Mouse (Mus musculus) lung, embryonic 15.5 days (tissue): ENCODE measurements around the gene A830031A19Rik. TPM values are rescaled to one million over a fixed set of nuclear protein-coding genes. Genes with fewer than 3 reads are reported as not detected.

Experiments used
- ATAC-seq: fragments of 200-750 bp; cut with Nextera tagmentation; 2 replicates; pipeline ENCODE4 v1.8.0; 2017; ENCODE audit warnings: moderate number of reproducible peaks, borderline replicate concordance; ENCODE audit not compliant: low FRiP score, low TSS enrichment; ENCODE audit errors: extremely low read depth
- H3K27ac ChIP-seq: fragments of 300-500 bp; sonication (generic); 2 replicates; pipeline ENCODE4 v1.5.1; 2015; ENCODE audit warnings: moderate library complexity, mild to moderate bottlenecking, inconsistent platforms
- H3K27me3 ChIP-seq: fragments of 300-500 bp; sonication (generic); 2 replicates; pipeline ENCODE4 v1.6.1; 2015; ENCODE audit warnings: inconsistent platforms
- H3K36me3 ChIP-seq: fragments of 300-500 bp; sonication (generic); 2 replicates; pipeline ENCODE4 v1.6.1; 2015; ENCODE audit warnings: inconsistent platforms
- H3K4me1 ChIP-seq: fragments of 300-500 bp; sonication (generic); 2 replicates; pipeline ENCODE4 v1.6.1; 2015; ENCODE audit warnings: inconsistent platforms
- H3K4me2 ChIP-seq: fragments of 300-500 bp; sonication (generic); 2 replicates; pipeline ENCODE4 v1.6.1; 2015; ENCODE audit warnings: inconsistent platforms, mild to moderate bottlenecking, moderate library complexity
- H3K4me3 ChIP-seq: fragments of 300-500 bp; sonication (generic); 2 replicates; pipeline ENCODE4 v1.5.1; 2015; ENCODE audit warnings: mild to moderate bottlenecking, inconsistent platforms
- H3K9ac ChIP-seq: fragments of 300-500 bp; sonication (generic); 2 replicates; pipeline ENCODE4 v1.6.1; 2015; ENCODE audit warnings: inconsistent platforms
- H3K9me3 ChIP-seq: fragments of 300-500 bp; sonication (generic); 2 replicates; pipeline ENCODE4 v1.6.1; 2016; ENCODE audit warnings: inconsistent platforms
- WGBS: fragments of 180-500 bp; shearing (Covaris S2); methylation state at CpG from one replicate; pipeline ENCODE4 v1.1.7; 2015; 5-methylcytosine and 5-hydroxymethylcytosine counted together
- microRNA-seq: library from miRNA; unstranded; fragments of <30 nt; microRNA quantifications from one replicate; pipeline ENCODE4, GENCODE M21; 2016
- polyA plus RNA-seq: library from polyadenylated mRNA; unstranded; fragments of >200 nt; fragmentation: Nextera tagmentation; extraction: Ambion mirVana; gene quantifications from 2 replicates; pipeline ENCODE4 v1.2.1, GENCODE M21; 2015

Gene A830031A19Rik
- polyA plus RNA-seq, 1 experiment from 2014 or later: not detected

DNA sequence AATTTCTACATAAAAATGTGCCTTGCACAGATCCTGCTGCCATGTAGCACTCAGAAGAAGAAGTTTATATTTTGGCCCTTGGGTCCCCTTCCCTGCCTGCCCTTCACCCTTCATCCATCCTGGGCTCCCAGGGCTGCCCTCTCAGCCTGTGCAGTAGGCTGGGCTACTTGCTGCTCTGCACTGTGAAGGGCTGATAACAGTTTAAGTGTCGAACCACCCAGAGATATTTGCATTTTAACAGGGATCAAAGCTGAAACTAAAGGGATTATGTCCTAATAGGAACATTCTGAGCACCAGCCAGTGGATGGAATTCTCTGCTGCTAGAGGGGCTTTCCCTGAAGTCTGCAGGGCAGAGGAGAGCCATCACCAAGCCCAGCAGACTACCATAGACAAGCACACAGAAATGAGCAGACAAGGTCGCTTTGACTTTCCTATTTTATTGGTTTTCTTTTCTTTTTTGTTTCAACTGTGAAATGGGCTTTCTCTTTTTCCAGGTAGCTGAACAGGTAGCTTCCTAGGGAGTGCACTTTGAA is 58.1 kb downstream of the A830031A19Rik start:
- no peak overlapping the region for H3K9ac ChIP-seq
- whole genome bisulfite sequencing: 25% methylated on average over 2 of the region's 2 CpGs
- no peak overlapping the region for H3K4me3 ChIP-seq

GRCm38 (mm10) chr11:24016049-24016448 is 58.8 kb downstream of the A830031A19Rik start:
- Histone ChIP-seq H3K9me3 (no peaks in the 10 kb centered on the region), H3K4me2 (no peak overlapping the region), H3K36me3 (no peaks in the 10 kb centered on the region), H3K4me1 (no peaks in the 10 kb centered on the region), H3K9ac (no peak overlapping the region), H3K27me3 (no peaks in the 10 kb centered on the region), H3K4me3 (no peak overlapping the region), H3K27ac (no peak overlapping the region)
- ATAC-seq: no peak
- 82% methylated on average over 3 of the region's 3 CpGs for WGBS

More for the DNA sequence above, 58.1 kb downstream of the A830031A19Rik start:
- no peaks in the 10 kb centered on the region for H3K4me1 ChIP-seq
- no peak for ATAC-seq
- H3K9me3 ChIP-seq: no peaks in the 10 kb centered on the region
- H3K36me3 ChIP-seq: no peaks in the 10 kb centered on the region
- H3K27me3 ChIP-seq: no peaks in the 10 kb centered on the region
- no peak overlapping the region for H3K4me2 ChIP-seq
- H3K27ac ChIP-seq: no peak overlapping the region

DNA sequence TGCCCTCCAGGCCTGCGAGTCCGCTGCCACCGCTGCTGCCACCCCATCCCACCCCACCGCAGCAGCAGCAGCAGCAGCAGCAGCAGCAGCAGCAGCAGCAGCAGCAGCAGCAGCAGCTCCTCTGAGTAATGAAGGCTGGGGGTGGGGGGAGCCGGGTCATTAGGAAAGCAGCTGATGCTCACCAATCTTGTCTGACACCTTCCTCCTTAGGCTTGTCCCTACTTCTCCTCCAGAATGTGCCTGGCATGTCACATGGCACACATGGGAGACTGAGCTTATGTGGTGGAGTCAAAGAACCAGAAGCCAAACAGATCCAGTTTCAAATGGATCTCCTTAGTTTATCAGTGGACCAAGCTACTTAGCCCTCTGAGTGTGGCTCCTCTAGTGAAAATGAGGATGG is 60.2 kb downstream of the A830031A19Rik start:
- Histone ChIP-seq H3K27ac (no peak overlapping the region), H3K9me3 (no peaks in the 10 kb centered on the region), H3K27me3 (no peaks in the 10 kb centered on the region), H3K4me3 (no peak overlapping the region), H3K36me3 (no peaks in the 10 kb centered on the region), H3K4me1 (no peaks in the 10 kb centered on the region), H3K4me2 (no peak overlapping the region), H3K9ac (no peak overlapping the region)
- no peak for ATAC-seq
- WGBS: 53% methylated on average over 5 of the region's 5 CpGs

DNA sequence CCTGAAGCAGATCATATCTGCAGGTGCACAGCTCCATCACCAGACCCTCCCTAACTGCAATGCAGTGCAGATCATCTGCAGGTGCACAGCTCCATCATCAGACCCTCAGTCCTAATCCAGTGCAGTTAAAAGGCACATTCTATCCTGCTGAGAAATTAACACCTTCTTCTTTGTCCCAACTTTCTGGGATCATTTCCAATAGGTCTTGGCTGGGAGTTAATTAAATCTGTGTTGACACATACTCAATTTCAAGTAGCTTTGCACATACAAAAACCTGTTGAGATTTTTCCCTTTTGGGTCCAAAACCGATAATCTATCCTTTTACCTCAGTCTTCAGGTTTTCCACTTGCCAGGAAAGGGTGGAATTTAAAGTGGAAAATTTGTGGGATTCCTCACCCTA is 62.6 kb downstream of the A830031A19Rik start:
- Histone ChIP-seq H3K4me3 (no peak overlapping the region), H3K4me1 (no peaks in the 10 kb centered on the region), H3K9ac (no peak overlapping the region), H3K27ac (no peak overlapping the region), H3K4me2 (no peak overlapping the region), H3K9me3 (no peaks in the 10 kb centered on the region), H3K27me3 (no peaks in the 10 kb centered on the region), H3K36me3 (no peaks in the 10 kb centered on the region)
- 59% methylated on average over 1 of the region's 1 CpGs for WGBS
- no peak for ATAC-seq

GRCm38 (mm10) chr11:24008976-24009375 is 65.9 kb downstream of the A830031A19Rik start:
- H3K27me3 ChIP-seq: no peaks in the 10 kb centered on the region

DNA sequence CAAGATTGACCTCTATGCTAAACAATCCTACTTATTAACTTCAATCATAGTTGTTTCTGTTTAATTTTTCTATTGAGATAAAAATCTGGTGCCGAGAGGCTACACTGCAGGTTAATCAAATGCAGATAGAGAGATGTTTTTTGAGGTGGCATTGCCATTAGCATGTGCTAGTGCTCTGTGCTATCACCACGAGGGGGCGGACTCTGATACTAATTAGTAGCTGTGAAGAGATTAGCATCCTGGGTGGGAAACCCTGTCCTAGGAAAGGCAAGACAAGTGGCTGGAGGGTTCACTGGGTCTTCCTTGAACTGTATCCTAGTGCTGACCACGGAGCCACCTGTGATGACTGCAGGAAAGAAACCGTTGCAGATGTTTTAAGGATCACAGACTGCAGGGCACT is 66.6 kb downstream of the A830031A19Rik start:
- no peak for ATAC-seq
- Histone ChIP-seq H3K4me2 (no peak overlapping the region), H3K36me3 (no peaks in the 10 kb centered on the region), H3K4me3 (no peak overlapping the region), H3K27me3 (no peaks in the 10 kb centered on the region), H3K4me1 (no peaks in the 10 kb centered on the region), H3K9me3 (no peaks in the 10 kb centered on the region), H3K9ac (no peak overlapping the region), H3K27ac (no peak overlapping the region)
- WGBS: 30% methylated on average over 5 of the region's 5 CpGs

More at GRCm38 (mm10) chr11:24008976-24009375, 65.9 kb downstream of the A830031A19Rik start:
- ATAC-seq: no peak
- Histone ChIP-seq H3K9ac (no peak overlapping the region), H3K27ac (no peak overlapping the region), H3K9me3 (no peaks in the 10 kb centered on the region), H3K4me1 (no peaks in the 10 kb centered on the region), H3K4me2 (no peak overlapping the region), H3K36me3 (no peaks in the 10 kb centered on the region), H3K4me3 (no peak overlapping the region)
- 81% methylated on average over 5 of the region's 5 CpGs for WGBS

- H3K27me3 ChIP-seq: no peaks in the 10 kb centered on the region
- H3K4me1 ChIP-seq: no peaks in the 10 kb centered on the region
- H3K4me3 ChIP-seq: no peak overlapping the region
- H3K27ac ChIP-seq: no peak overlapping the region
- no peaks in the 10 kb centered on the region for H3K9me3 ChIP-seq
- H3K36me3 ChIP-seq: no peaks in the 10 kb centered on the region
- WGBS: 69% methylated on average over 15 of the region's 15 CpGs
- H3K9ac ChIP-seq: no peak overlapping the region
- H3K4me2 ChIP-seq: no peak overlapping the region
- no peak for ATAC-seq
Observed at GRCm38 (mm10) chr11:24005445-24006156, 69.3 kb downstream of the A830031A19Rik start.

DNA sequence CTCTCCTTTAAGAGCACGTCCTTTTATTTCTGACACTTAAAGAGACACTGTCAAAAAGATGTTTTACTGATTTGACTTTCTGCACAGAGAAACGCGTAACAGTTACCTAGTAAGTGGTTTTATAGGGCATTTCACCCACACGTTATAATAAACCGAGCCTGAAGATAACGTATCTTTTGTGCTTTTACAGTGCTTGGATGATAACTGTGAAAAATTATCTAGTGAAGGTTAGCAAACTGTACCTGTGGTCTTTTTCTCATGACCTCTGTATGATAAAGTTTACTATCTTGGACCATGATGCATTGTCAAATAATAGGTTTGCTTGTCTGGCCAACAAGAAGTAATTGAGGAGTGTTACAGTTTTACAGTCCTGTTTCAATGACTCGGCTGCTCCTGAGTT is 74.2 kb downstream of the A830031A19Rik start:
- no peaks in the 10 kb centered on the region for H3K4me1 ChIP-seq
- no peaks in the 10 kb centered on the region for H3K9me3 ChIP-seq
- no peaks in the 10 kb centered on the region for H3K36me3 ChIP-seq
- H3K4me2 ChIP-seq: no peak overlapping the region
- H3K9ac ChIP-seq: no peak overlapping the region
- no peak for ATAC-seq
- H3K27ac ChIP-seq: no peak overlapping the region
- whole genome bisulfite sequencing: 53% methylated on average over 7 of the region's 7 CpGs
- H3K4me3 ChIP-seq: no peak overlapping the region
- no peaks in the 10 kb centered on the region for H3K27me3 ChIP-seq

Small RNA genes within 50 kb of the gene (microRNA-seq; reads per million reads assigned to microRNA genes)
- gene Gm44381: not detected

Other genes starting within 250 kb of the A830031A19Rik start
- 14.1 and 14.5 TPM in 2 replicates for gene Papolg, start 179.8 kb downstream of the A830031A19Rik start, polyA plus RNA-seq
- gene Bcl11a, start 3.0 kb upstream of the A830031A19Rik start, polyA plus RNA-seq: 15.4 and 15.8 TPM in 2 replicates